Mouse (Mus musculus) heart, postnatal 25 days (tissue): ENCODE results near the gene Lcn6. TPM values are rescaled to one million over a fixed set of nuclear protein-coding genes. Genes with fewer than 3 reads are reported as not detected.

Experiments used
- DNase-seq: peaks from one replicate; pipeline ENCODE4 v3.0.0; 2022; ENCODE audit warnings: low spot score
- intact Hi-C: fragments of 180-260 bp; cut with DNase I; formaldehyde crosslinking; loops from one replicate; pipeline ENCODE4 v1.15.1; 2025
- total RNA-seq, 2 experiments: library from RNA; stranded (reverse); gene quantifications; 2 replicates each; pipeline ENCODE4 v1.2.3; 2021

Lcn6 gene
- total RNA-seq: not detected

GRCm38 (mm10) chr2:25676486-25676885 lies at the start of gene Lcn6:
Gene Lcn6 (plus strand): TSS chr2:25676786.
- intact Hi-C loops: no loop called here
- DNase-seq: no peak

GRCm38 (mm10) chr2:25627811-25628210 lies 48.8 kb upstream of the Lcn6 start, which contains the start of gene Fcna:
Gene Fcna (minus strand): TSS chr2:25628030.
- no peak for DNase-seq
- intact Hi-C loops: no loop called here

GRCm38 (mm10) chr2:25628738-25629137 lies 47.8 kb upstream of the Lcn6 start:
- intact Hi-C loops: no loop called here
- DNase-seq: no peak

DNA sequence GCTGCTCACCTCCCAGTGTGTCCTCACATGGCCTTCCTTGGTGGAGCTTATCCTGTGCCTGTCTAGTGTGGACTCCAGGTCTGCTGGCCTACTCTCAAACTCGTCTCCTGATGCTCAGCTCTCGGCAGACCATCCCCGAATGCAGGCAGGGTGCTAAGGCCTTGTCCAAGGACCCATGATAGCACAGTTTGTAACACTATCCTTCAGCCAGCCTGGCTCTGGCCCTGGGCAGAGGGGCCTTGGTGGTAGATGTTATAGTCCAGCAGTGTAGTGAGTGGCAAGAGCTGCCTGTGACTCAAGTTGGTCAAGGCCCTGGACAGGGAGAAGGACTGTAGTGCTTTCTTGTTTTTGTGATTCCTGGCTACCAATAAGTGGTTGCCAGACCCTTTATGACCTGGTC lies 43.0 kb upstream of the Lcn6 start:
- no peak for DNase-seq
- intact Hi-C loops: no loop called here

DNA sequence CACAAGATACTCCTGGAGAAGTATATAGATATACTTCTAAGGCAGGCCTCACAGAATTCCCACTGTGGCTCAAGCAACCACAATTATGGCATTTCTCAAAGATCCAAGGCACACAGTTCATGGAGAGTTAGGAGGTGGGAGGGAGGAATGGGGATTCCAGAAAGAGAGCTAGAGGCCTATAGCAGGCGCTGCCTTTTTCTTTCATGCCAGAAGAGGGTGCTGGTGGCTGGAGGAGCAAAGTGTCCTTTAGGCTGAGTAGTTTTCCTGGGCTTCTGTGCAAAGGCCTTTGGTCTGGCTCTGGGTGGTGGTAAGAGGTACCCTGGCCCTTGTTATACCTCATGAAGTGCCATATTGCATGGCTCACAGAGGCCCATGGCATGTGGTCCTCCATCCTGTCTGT lies 42.5 kb upstream of the Lcn6 start:
- intact Hi-C loops: no loop called here
- no peak for DNase-seq

DNA sequence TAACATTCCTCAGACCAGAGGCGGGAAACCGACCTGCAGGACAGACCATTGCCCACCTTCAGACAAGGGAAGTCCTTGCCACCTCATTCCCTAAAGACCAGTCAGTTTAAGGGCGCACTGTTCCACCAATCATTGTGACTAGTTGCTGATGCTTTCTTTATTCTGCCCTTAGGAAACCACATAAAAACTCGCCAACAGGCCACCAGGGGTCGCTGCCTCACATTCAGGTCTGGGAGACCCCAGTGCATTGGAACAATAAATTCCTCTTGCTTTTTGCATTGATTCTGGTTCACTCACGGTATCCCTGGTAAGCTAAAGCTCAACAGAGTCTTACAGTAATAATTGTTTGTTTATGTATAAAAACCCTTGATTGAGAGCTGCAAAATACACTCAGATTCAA lies 36.7 kb upstream of the Lcn6 start:
- no peak for DNase-seq
- intact Hi-C loops: no loop called here

GRCm38 (mm10) chr2:25652902-25653301 lies 23.7 kb upstream of the Lcn6 start, which contains the start of gene Lcn8:
Gene Lcn8 (plus strand): TSS chr2:25653120.
- DNase-seq: no peak
- intact Hi-C loops: no loop called here

- intact Hi-C loops: no loop called here
- no peak for DNase-seq
Measured at GRCm38 (mm10) chr2:25654502-25654901, 22.1 kb upstream of the Lcn6 start.

GRCm38 (mm10) chr2:25656691-25657090 lies 19.9 kb upstream of the Lcn6 start:
- no peak for DNase-seq
- intact Hi-C loops: no loop called here

- intact Hi-C loops: no loop called here
- DNase-seq: no peak
Measured at GRCm38 (mm10) chr2:25657246-25657645, 19.3 kb upstream of the Lcn6 start.

GRCm38 (mm10) chr2:25657652-25658051 lies 18.9 kb upstream of the Lcn6 start, which contains the start of gene Lcn5:
Gene Lcn5 (plus strand): TSS chr2:25657952.
- intact Hi-C loops: no loop called here
- DNase-seq: no peak

GRCm38 (mm10) chr2:25660279-25660678 lies 16.3 kb upstream of the Lcn6 start:
- intact Hi-C loops: no loop called here
- DNase-seq: no peak

GRCm38 (mm10) chr2:25661245-25661970 lies 15.2 kb upstream of the Lcn6 start:
- intact Hi-C loops: no loop called here

GRCm38 (mm10) chr2:25663511-25663910 lies 13.1 kb upstream of the Lcn6 start:
- DNase-seq: no peak
- intact Hi-C loops: no loop called here

More at GRCm38 (mm10) chr2:25661245-25661970, 15.2 kb upstream of the Lcn6 start:
- DNase-seq: no peak

DNA sequence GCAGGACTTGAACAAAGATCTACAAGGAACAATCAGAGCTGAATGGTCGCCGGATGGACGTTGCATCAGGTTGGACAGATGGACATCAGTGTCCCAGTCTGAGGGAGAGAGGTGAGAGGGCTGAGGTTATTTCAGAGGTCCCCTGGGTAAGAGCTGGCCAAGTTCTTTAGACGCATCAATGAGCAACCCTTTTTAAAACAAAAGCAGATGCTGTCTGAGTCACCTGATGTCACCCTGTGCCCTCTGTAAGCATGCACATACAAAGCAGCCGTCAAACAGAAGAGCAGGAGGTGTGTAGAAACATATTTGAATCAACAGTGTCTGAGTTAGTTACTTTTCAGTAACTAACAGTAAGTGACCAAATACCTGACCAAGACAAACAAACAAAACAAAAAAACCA lies 12.5 kb upstream of the Lcn6 start:
- intact Hi-C loops: no loop called here
- no peak for DNase-seq

GRCm38 (mm10) chr2:25666516-25666915 lies 10.1 kb upstream of the Lcn6 start:
- DNase-seq: no peak
- intact Hi-C loops: no loop called here

- no peak for DNase-seq
- intact Hi-C loops: no loop called here
Measured at GRCm38 (mm10) chr2:25679559-25679958, 3.0 kb downstream of the Lcn6 start.

DNA sequence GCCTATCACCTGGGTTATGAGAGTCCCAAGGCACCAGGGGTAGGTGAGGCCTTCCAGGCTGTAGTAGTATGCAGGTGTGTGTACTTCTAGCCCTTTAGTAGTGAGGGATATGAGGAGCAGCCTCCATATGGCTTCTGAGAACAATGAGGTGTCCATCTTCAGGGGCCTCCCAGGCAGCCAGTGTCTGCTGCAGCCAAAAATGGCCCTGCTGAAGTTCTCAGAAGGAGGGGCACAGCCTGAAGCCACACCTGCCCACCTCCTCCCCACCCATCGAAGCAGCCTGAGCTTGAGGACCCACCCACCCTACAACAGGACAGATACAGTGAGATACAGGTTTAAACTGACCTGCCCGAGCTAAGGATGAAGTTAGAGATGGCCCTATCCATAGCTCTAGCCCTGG lies 5.8 kb downstream of the Lcn6 start, which contains the start of gene Lcn10:
Gene Lcn10, plus strand, starts transcription at position 301 of the 400 bp plus-strand sequence.
- no peak for DNase-seq
- intact Hi-C loops: no loop called here

DNA sequence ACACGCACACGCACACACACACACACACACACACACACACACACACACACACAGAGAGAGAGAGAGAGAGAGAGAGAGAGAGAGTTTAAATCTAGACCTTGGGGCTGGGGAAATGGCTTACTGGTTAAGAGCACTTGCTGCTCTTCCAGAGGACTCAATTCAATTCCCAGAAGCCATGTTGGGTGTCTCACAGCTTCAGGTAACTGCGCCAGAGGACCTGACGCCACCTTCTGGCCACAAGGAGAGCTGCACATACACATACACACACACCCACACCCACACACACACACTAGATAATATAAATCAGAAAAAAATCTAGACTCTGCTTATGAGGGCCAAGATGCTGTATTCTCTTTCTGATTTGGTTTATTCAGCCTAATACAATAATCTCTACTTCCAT lies 10.4 kb downstream of the Lcn6 start:
- intact Hi-C loops: no loop called here

GRCm38 (mm10) chr2:25694605-25695004 lies 18.0 kb downstream of the Lcn6 start:
- intact Hi-C loops: loop anchor here (5.0 kb wide), 1 partner anchor 38 kb away; no protein-coding TSS in a partner anchor
- peak; percentile 19 for DNase-seq

More for the DNA sequence above, 10.4 kb downstream of the Lcn6 start:
- no peak for DNase-seq

- no peak for DNase-seq
- intact Hi-C loops: loop anchor here (5.0 kb wide), 1 partner anchor 35 kb away; no protein-coding TSS in a partner anchor
Measured at GRCm38 (mm10) chr2:25696951-25697350, 20.4 kb downstream of the Lcn6 start.

GRCm38 (mm10) chr2:25698696-25699095 lies 22.1 kb downstream of the Lcn6 start:
- intact Hi-C loops: loop anchor here (2.0 to 5.0 kb wide), 2 partner anchors 34 to 54 kb away; no protein-coding TSS in a partner anchor
- DNase-seq: no peak
